Mouse (Mus musculus) thymus, postnatal 4 days (tissue): ENCODE measurements at regions not wholly inside any gene's neighbourhood (a gene's known extent, or its start where the extent isn't known, plus 50 kb on each side); places are given as distances from the start of the nearest gene placed in this dataset.

Experiments used
- DNase-seq: peaks from one replicate; pipeline ENCODE4 v3.0.0; 2021

DNA sequence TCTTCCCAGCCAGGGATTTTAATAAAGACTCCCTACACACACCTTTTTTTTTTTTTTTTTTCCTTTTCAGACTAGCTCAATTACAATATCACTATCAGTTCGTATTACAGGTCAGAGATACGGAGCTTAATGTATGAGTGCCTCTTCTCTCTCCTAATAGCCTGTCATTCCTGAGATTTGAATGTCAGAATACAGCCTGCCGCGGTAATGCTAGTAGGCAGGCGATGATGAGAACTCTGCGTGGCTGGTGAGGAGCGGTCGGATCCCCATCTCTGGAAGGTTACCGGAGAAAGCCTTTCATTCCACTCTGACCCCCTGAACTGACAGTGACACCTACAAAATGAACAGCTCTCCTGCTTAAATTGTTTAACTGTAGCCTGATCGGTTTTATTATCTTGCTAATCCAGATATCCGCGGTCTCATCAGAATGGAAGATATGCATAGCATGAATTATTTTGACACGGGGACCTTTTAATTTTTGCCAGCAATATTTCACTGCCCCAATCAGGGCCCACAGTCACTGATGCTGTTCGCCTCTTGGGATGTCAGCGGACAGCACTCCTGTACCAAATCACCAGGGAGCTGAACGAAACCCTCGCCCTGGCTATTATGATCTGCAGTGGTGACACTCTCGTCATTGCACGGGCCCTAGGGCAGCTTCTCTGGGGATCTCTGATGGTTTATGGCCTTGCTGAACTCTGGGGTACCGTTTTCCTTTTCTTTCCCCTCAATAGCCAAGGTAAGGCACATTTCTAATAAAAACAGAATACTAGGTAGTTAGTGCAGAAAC, 690.9 kb downstream of the 1700064H15Rik start:
- DNase-seq = no peak

GRCm38 (mm10) chr3:18941301-18942177, 686.9 kb downstream of the 1700064H15Rik start:
- no peak for DNase-seq

GRCm38 (mm10) chr3:18960341-18960740, 668.1 kb downstream of the 1700064H15Rik start:
- no peak for DNase-seq

DNA sequence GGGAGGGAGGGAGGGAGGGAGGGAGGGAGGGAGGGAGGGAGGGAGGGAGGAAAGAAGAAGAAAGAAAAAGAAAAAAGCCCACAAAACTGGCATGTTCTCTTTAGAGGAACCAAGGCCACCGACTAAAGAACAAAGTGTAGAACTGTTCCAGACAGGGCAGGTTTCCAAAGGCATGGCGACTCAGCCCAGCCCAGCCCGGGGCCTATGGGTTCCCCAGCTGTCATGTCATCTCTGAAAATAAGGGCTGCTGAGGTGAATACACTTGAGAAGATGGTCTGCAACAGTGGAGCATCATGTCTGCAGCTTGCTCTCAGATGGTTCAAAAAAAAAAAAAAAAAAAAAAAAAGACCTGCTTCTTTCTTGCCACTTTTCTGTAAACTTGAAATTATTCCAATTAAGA, 639.8 kb downstream of the 1700064H15Rik start:
- no peak for DNase-seq

DNA sequence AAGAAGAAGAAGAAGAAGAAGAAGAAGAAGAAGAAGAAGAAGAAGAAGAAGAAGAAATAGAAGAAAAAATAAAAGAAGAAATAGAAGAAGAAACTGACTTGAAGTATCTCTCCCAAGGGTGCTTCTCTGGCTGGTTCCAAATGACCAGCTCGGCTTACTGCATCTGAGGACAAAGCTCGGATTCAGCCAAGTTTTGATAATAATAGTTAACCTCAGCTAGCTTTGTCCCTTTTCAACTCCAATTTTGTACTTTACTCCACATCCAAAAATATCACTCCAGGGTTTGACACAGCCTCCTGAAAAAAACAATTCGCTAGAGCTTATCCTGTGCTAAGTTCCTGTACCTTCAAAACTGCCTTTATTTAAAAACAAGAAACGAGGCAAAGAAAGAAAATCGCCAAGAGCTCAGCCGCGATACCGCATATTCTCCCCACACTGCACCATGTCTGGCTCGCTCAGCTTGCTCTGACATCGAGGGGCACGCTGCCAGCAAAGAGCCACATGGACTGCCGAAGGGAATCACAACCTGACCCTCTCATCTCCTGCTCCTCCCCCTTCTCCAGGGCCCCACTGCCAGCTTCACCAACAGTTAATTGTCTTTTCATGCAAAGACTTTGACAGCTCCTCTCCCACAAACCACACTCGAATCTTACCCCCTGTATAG, 638.8 kb downstream of the 1700064H15Rik start:
- DNase-seq = no peak

- DNase-seq = no peak
Measured at GRCm38 (mm10) chr3:19000179-19000578, 628.3 kb downstream of the 1700064H15Rik start.

DNA sequence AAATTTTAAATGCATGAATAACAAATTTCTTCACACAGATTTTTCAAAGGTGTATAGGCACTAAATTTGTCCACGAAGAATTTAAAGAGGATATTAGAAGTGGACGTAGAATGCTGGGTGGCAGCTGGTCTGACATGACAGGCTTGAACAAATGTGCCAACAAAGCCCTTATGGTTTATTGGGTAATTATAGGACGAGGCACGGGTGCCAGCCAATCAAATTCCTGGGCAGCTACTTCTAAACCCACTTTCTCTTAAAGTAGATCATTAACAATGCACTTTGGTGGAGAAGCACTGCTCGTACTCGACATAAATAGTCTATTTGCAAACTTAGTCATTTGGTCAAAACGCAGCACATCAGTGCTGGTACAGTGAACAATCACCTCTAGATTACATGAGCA, 626.4 kb downstream of the 1700064H15Rik start:
- DNase-seq = no peak

GRCm38 (mm10) chr3:19004792-19005191, 623.7 kb downstream of the 1700064H15Rik start:
- no peak for DNase-seq

- no peak for DNase-seq
Measured at GRCm38 (mm10) chr3:19044566-19044965, 583.9 kb downstream of the 1700064H15Rik start.

DNA sequence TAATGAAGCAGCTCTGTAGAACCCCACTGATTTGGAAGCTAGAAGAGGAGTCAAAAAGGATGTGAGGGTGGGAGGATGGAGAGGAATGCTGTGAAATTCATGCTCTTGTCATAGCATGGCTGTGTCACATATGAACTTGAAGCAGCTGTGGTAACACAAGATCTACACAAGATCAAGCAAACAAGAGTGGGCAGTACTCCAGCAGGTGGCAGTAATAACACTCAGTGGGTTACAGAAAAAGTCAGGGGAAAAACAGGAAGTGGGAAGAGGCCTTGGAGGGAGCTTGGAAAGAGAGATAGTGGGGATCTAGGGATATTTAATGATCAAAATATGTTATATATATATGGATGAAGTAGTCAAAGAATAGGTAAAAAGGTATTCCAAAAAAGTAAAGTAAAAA, 582.5 kb downstream of the 1700064H15Rik start:
- no peak for DNase-seq

- DNase-seq = no peak
Measured at GRCm38 (mm10) chr3:19046610-19047009, 581.9 kb downstream of the 1700064H15Rik start.

GRCm38 (mm10) chr3:19055961-19056360, 572.5 kb downstream of the 1700064H15Rik start:
- no peak for DNase-seq

- no peak for DNase-seq
Measured at GRCm38 (mm10) chr3:19056623-19057022, 571.9 kb downstream of the 1700064H15Rik start.

- DNase-seq = no peak
Measured at GRCm38 (mm10) chr3:19059906-19060870, 568.3 kb downstream of the 1700064H15Rik start.

DNA sequence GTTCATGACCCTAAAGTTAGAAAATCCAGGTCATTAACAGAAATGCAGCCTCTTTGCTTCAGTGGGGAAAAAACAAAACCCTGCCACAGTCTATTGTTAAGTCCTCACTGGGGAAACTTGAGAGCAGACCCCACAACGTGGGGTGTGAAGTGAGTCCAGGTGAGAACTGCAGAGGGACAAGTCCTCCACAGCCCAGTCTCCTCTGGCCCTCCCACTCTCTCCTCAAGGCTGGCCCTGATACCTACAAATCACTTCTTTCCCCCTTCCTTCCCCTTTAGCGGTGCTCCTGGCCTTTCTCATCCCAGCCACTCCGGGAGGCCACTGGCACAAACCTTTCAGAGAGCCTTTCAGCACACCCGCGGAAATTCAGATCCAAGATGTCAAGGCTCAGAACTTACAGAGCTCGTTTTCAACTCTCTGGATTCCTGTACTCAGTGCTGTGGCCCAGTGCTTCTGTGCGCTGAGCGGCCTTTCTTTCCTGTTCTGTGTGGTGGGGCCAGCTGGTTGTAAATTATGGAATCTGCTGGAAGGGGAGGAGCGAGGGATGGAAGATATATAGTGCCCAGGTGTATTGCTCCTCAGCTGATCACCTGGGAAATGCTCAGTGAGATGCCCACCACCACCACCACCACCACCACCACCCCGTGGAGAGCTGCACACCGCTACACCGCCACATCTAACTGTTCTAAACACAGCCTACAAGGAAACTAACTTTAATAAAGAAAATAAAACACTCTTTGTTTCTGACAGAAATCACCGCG, 566.8 kb downstream of the 1700064H15Rik start:
- DNase-seq = no peak

GRCm38 (mm10) chr3:19062249-19062859, 566.1 kb downstream of the 1700064H15Rik start:
- no peak for DNase-seq

DNA sequence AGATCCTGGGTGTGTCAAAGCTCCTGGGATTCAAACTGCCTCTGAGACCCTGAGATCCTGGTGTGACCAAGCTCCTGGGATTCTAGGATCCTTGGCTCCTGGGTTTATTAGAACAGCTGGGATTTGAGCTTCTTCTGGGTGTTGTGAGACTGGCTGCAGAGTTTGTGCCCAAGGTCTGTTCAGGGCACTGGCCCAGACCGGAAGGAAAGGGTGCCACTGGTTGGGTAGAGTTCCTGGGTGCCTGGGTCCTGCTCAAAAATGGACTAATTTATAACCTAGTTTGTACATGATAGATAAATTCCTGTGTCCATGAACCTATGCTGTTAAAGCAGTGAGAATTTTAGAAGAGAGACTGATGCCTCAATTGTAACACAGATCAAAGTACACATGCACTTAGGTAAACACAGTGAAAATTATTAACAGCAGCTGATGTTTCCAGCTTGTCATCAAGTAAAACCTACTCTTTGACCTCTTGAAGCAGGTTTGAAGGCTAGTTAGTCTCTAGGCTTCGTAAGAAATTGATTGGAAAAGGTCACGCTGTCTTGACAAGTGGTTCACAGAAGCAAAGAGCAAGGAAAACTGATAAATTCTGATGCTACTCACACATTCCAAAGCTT, 561.2 kb downstream of the 1700064H15Rik start:
- no peak for DNase-seq
